Mouse (Mus musculus) cerebellum, adult 2 months (tissue): Measurements from ENCODE around the gene Palmd.

Source experiments
- CTCF ChIP-seq: fragments of 200-500 bp; IDR thresholded peaks from 2 replicates; pipeline ENCODE4 v1.5.1; 2011; ENCODE audit warnings: low read depth, mild to moderate bottlenecking, control low read depth, low read length, moderate library complexity, borderline replicate concordance; ENCODE audit not compliant: insufficient read depth
- POLR2A ChIP-seq: fragments of 200-500 bp; IDR thresholded peaks from 2 replicates; pipeline ENCODE4 v1.6.1; 2011; ENCODE audit warnings: low read length, control low read depth, borderline replicate concordance; ENCODE audit not compliant: insufficient read depth

- TF ChIP-seq CTCF, result no peak
- no peak for TF ChIP-seq POLR2A
Measured at GRCm38 (mm10) chr3:116928994-116929393, 39.8 kb downstream of the Palmd start.
